Mouse (Mus musculus) heart, embryonic 16.5 days (tissue): ENCODE measurements around the gene Tlk2. TPM values are rescaled to one million over a fixed set of nuclear protein-coding genes. Genes with fewer than 3 reads are reported as not detected.
A peak's percentile ranks its signal among the peaks of the same experiment; 100 is the strongest.

Source experiments
- ATAC-seq: fragments of 200-750 bp; cut with Nextera tagmentation; replicated peaks from 2 replicates; pipeline ENCODE4 v1.8.0; 2017; ENCODE audit warnings: moderate number of reproducible peaks; ENCODE audit not compliant: insufficient read depth, low FRiP score; ENCODE audit errors: extremely low read depth
- H3K27ac ChIP-seq: fragments of 300-500 bp; sonication (generic); 2 replicates; pipeline ENCODE4 v1.5.1; 2014; ENCODE audit warnings: mild to moderate bottlenecking, low read length, control low read depth, moderate library complexity
- H3K27me3 ChIP-seq: fragments of 300-500 bp; sonication (generic); 2 replicates; pipeline ENCODE4 v1.6.1; 2014; ENCODE audit warnings: low read length, mixed read lengths; ENCODE audit not compliant: control insufficient read depth, insufficient read depth
- H3K36me3 ChIP-seq: fragments of 300-500 bp; sonication (generic); 2 replicates; pipeline ENCODE4 v1.6.1; 2014; ENCODE audit not compliant: control insufficient read depth, insufficient read depth
- H3K4me1 ChIP-seq: fragments of 300-500 bp; sonication (generic); 2 replicates; pipeline ENCODE4 v1.6.1; 2014; ENCODE audit warnings: low read length, mixed read lengths; ENCODE audit not compliant: control insufficient read depth, insufficient read depth
- H3K4me2 ChIP-seq: fragments of 300-500 bp; sonication (generic); 2 replicates; pipeline ENCODE4 v1.6.1; 2014; ENCODE audit warnings: low read depth, mild to moderate bottlenecking, control low read depth, low read length
- H3K4me3 ChIP-seq: fragments of 300-500 bp; sonication (generic); 2 replicates; pipeline ENCODE4 v1.5.1; 2014; ENCODE audit warnings: mild to moderate bottlenecking, control low read depth, low read length
- H3K9ac ChIP-seq: fragments of 300-500 bp; sonication (generic); 2 replicates; pipeline ENCODE4 v1.6.1; 2014; ENCODE audit warnings: low read length, control low read depth
- H3K9me3 ChIP-seq: fragments of 300-500 bp; sonication (generic); replicated peaks from 2 replicates; pipeline ENCODE4 v1.6.1; 2016; ENCODE audit warnings: low read length; ENCODE audit not compliant: control insufficient read depth
- WGBS: fragments of 180-500 bp; shearing (Covaris S2); extraction: QIAGEN DNeasy Blood & Tissue Kit; methylation state at CpG from one replicate; pipeline ENCODE4 v1.1.7; 2014; 5-methylcytosine and 5-hydroxymethylcytosine counted together
- polyA plus RNA-seq: library from polyadenylated mRNA; unstranded; fragments of >200 nt; fragmentation: Nextera tagmentation; extraction: Ambion mirVana; gene quantifications from 2 replicates; pipeline ENCODE4 v1.2.1, GENCODE M21; 2015

The Tlk2 gene
- polyA plus RNA-seq, 1 experiment from 2014 or later = 12.9 TPM

DNA sequence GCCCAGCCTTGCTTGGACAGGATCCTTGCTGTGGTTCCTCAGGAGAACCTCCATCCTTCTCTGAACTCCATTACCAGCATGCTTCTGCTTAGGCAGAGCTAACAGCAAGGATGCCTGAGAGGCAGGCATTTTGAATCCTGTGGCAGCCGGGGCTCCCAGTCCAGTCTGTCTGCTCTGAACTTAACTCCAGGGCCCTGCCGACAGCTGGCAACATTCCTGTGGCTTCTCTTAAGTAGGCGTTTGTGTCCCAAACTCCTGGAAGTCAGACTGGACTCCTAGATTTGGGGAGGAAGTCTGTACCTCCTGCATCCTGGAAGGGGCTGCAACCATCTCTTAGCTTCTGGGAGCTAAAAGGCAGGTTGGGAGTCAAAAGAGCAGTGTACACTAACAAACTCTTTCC lies 110.8 kb downstream of the Tlk2 start:
- H3K4me3 ChIP-seq = no peak overlapping the region
- no peak for ATAC-seq
- no peaks in the 10 kb centered on the region for H3K9me3 ChIP-seq
- H3K4me1 ChIP-seq = peaks cover 24% of the 10 kb centered on the region
- H3K27me3 ChIP-seq = peaks cover 4% of the 10 kb centered on the region; the same call in 1 of the 2 replicates
- no peak overlapping the region for H3K27ac ChIP-seq
- H3K36me3 ChIP-seq = 0 out of 2 replicates have a peak, but pooled peaks cover 2% of the 10 kb centered on the region
- 31% methylated on average over 3 of the region's 3 CpGs for WGBS
- no peak overlapping the region for H3K9ac ChIP-seq
- H3K4me2 ChIP-seq = no peak overlapping the region

DNA sequence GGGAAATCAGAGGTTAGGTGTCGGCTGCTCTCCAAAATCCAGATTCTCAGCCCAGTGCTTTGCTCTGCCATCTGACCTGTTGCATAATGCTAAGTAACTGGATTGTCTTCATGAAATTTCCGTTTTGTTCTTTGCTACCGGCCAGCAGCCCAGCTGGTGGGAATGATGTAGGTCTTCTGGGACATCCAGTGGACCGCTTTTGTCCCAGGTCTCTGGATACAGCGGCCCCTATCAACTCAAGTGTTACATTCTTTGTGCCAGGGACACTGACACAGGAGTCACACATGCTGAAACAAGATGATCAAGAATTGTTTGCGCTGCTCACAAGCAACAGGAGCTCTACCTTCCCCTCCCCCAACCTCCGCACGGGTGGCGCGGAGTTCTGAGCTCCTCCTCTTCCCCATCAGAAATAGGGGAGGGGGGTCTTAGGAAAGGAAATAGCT lies 113.1 kb downstream of the Tlk2 start:
- peak overlapping the region; percentile 66 for H3K9ac ChIP-seq
- WGBS = 14% methylated on average over 10 of the region's 10 CpGs
- H3K36me3 ChIP-seq = no peaks in the 10 kb centered on the region
- peaks cover 4% of the 10 kb centered on the region; the same call in 1 of the 2 replicates for H3K27me3 ChIP-seq
- peaks cover 22% of the 10 kb centered on the region for H3K4me1 ChIP-seq
- peak overlapping the region; percentile 72 for H3K27ac ChIP-seq
- H3K4me2 ChIP-seq = peak overlapping the region; percentile 93
- ATAC-seq = no peak
- no peaks in the 10 kb centered on the region for H3K9me3 ChIP-seq
- H3K4me3 ChIP-seq = peak overlapping the region; percentile 62

DNA sequence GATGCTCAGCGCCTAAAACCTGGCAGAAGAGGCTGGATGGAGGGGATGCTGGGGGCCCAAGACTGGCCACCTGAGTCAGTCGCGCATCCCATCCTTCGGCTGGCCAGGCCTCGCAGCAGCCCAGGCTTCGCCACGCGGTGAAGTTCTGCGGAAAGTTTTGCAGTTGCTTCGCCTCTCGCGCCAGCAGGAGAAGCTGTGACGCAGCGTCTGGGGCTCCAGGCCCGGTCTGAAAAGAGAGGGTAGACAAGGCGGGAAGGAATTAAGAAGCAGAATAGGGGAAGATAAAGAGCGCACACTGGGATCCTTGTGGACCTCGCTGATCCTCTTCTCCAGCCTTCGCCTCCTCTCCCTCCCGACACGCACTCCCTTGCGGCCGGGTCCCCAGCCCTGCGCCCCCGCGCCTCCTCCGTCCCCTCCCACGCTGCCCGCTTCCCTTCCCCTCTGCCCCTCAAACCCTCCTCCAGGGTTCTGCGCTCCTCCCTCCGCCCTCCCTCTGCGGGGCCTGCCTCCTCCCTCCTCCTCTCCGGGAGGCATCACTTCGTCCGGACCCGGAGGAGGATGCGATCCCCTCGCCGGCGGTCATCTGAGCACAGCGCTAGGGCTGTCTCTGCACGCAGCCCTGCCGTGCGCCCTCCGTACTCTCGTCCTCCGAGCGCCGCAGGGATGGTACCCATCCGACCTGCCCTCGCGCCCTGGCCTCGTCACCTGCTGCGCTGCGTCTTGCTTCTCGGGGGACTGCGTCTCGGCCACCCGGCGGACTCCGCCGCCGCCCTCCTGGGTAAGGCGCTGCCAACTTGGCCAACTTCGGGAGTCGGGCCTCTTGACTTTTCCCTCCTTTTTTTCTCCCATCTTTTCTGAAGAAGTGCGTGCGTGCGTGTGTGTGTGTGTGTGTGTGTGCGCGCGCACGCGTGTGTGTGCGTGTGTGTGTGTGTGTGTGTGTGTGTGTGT lies 113.8 kb downstream of the Tlk2 start, which contains the start of gene Mrc2:
Gene Mrc2 (plus strand): TSS at position 520 of the 948 bp plus-strand sequence.
- ATAC-seq = peak; percentile 78
- Histone ChIP-seq H3K4me3 (peak within 1 kb of the TSS; percentile 62), H3K4me2 (peak within 1 kb of the TSS; percentile 93), H3K9ac (peak within 1 kb of the TSS; percentile 66), H3K27me3 (peaks cover 4% of the 10 kb centered on the region; the same call in 1 of the 2 replicates), H3K4me1 (peaks cover 22% of the 10 kb centered on the region), H3K36me3 (no peaks in the 10 kb centered on the region), H3K9me3 (no peaks in the 10 kb centered on the region), H3K27ac (peak within 1 kb of the TSS; percentile 72)
- under 1% methylated on average over 66 of the region's 75 CpGs for WGBS

DNA sequence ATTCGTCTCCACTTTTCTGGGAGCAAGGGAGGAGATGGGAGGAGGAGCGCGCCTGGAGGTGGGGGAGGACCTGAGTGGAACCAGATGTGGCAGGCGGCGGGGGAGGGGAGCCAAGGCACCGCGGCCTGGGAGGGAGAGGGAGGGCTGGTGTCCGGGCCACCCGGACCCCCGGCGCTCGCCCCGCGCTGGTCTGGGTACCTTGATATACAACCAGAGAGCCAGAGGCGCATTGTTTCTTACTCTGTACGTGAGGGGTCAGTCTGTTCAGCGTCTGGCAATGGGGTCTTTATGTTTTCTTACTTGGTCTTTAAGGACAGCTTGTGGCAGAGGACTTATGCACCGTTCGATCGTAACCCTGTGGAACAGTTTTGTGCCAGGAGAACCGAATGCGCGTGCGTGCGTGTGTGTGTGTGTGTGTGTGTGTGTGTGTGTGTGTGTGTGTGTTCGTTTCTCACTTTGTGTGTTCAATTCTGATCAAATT lies 114.5 kb downstream of the Tlk2 start:
- peak overlapping the region; percentile 62 for H3K4me3 ChIP-seq
- peaks cover 22% of the 10 kb centered on the region for H3K4me1 ChIP-seq
- no peaks in the 10 kb centered on the region for H3K9me3 ChIP-seq
- peak overlapping the region; percentile 93 for H3K4me2 ChIP-seq
- no peak for ATAC-seq
- H3K9ac ChIP-seq = peak overlapping the region; percentile 14
- 4% methylated on average over 25 of the region's 26 CpGs for WGBS
- peaks cover 4% of the 10 kb centered on the region; the same call in 1 of the 2 replicates for H3K27me3 ChIP-seq
- peak overlapping the region; percentile 34 for H3K27ac ChIP-seq
- no peaks in the 10 kb centered on the region for H3K36me3 ChIP-seq

DNA sequence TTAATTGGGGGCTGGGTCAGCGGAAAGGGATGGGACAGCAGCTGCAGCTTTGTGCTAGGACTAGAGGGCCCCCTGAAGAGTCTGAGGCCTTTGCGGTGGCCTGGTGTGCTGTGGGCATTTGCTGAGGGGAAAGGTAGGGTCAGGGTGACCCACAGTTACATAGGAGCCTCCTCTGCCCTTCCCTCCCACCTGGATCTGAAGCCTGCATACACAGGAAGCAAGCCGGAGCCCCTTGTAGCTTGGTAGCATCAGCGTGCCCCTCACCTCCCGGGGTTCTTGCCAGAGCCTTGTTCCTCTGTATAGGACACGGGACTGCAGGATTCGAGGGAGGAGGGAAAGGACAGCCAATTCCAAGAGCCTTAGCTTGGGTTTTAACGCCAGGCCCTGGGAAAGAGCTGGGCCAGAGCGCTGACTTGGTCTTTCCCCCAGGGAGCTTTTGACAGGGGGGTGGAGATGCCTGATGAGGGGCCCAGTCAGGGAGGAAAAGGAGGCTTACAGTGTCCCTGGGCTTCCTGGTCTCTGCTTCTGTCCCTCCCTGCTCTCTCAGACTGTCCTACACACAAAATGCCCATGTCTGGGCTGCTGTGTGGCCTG lies 115.4 kb downstream of the Tlk2 start:
- peaks cover 4% of the 10 kb centered on the region; the same call in 1 of the 2 replicates for H3K27me3 ChIP-seq
- WGBS = 22% methylated on average over 9 of the region's 9 CpGs
- H3K9ac ChIP-seq = peak overlapping the region; percentile 12; the same call in 1 of the 2 replicates
- ATAC-seq = no peak
- H3K27ac ChIP-seq = peak overlapping the region; percentile 40
- peaks cover 22% of the 10 kb centered on the region for H3K4me1 ChIP-seq
- H3K4me2 ChIP-seq = peak overlapping the region; percentile 93
- peak overlapping the region; percentile 62 for H3K4me3 ChIP-seq
- no peaks in the 10 kb centered on the region for H3K9me3 ChIP-seq
- no peaks in the 10 kb centered on the region for H3K36me3 ChIP-seq

DNA sequence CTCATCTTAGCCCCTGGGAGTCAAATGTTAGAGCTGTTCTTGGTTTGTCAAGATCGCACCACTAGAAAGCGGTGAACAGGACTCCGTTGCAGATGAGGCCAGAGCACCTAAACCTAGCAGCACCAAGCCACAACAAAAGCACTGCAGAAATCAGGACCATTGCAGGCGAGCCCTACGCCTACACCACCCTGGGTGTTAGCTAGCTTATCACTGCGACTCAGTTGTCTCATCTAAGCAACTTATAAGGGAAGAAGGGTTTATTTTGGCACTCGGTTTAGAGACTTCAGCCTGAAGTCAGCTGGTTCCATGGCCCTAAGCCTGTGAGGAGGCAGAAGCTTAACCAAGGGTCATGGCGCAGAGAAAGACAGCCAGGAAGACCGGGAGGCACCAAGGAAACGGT lies 117.5 kb downstream of the Tlk2 start:
- no peak for ATAC-seq
- Histone ChIP-seq H3K27ac (no peak overlapping the region), H3K4me3 (no peak overlapping the region), H3K27me3 (peaks cover 4% of the 10 kb centered on the region; the same call in 1 of the 2 replicates), H3K4me1 (peaks cover 17% of the 10 kb centered on the region), H3K36me3 (no peaks in the 10 kb centered on the region), H3K9me3 (no peaks in the 10 kb centered on the region), H3K9ac (no peak overlapping the region), H3K4me2 (no peak overlapping the region)
- 80% methylated on average over 10 of the region's 10 CpGs for WGBS

DNA sequence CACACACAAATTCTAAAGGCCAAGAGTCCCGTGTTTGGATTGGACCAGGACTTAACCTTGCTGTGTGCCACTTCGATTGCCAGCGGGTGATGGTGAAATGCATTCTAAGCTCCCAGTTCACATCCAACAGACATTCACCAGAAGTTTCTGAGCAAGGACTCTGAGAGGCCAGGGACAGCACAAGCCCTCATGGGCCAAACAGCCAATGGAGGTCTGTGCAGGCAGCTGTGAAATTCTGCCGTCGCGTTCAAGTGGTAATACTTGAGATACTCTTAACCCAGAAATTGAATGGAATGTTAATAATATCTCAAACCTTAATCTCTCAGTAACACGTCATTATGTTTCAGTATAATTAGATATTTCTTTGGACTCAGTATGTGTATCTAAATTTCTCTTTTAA lies 131.6 kb downstream of the Tlk2 start:
- peaks cover 34% of the 10 kb centered on the region for H3K4me1 ChIP-seq
- H3K4me3 ChIP-seq = no peak overlapping the region
- H3K27ac ChIP-seq = no peak overlapping the region
- no peaks in the 10 kb centered on the region for H3K27me3 ChIP-seq
- ATAC-seq = no peak
- peaks cover 4% of the 10 kb centered on the region for H3K36me3 ChIP-seq
- 52% methylated on average over 7 of the region's 7 CpGs for WGBS
- no peak overlapping the region for H3K4me2 ChIP-seq
- no peak overlapping the region for H3K9ac ChIP-seq
- H3K9me3 ChIP-seq = no peaks in the 10 kb centered on the region

DNA sequence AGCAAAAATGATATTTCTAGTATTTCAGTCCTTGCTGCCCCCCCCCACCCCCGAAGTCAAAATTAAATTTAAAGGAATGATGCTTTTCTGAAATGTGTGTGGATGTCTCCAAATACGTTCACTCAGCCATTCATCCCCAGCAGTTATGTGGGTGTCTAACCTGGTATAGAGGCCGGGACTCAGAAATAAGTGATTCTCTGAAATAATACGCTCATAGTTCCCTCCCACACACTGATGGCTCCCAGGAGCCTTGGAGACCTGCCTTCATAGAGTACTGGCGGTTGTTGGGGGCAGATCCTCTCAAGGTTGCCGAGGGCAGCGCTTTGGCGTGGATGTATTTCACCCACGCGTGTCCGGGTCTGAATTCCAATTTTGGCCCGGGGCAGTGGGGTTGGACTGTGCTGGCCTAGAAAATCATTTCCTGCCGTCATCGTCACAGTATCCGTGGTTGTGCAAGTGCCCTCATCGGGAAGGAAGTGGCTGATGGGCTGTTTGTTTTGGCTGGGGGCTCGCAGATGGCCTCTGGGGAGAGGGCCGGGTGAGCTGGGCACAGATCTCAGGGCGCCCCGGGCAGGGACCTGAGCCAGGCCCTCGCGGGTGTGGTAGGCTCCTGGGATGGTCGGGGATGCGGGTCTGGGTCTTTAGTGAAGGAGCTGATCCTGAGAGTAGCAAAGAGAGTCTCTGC lies 132.8 kb downstream of the Tlk2 start:
- ATAC-seq = no peak
- Histone ChIP-seq H3K4me3 (no peak overlapping the region), H3K27ac (0 out of 2 replicates have a peak overlapping the region, but pooled peaks have one; percentile 26), H3K27me3 (no peaks in the 10 kb centered on the region), H3K4me2 (peak overlapping the region; percentile 26; the same call in 1 of the 2 replicates), H3K9me3 (no peaks in the 10 kb centered on the region), H3K36me3 (no peaks in the 10 kb centered on the region), H3K9ac (no peak overlapping the region), H3K4me1 (peaks cover 34% of the 10 kb centered on the region)
- 50% methylated on average over 24 of the region's 24 CpGs for WGBS
